Mouse (Mus musculus) CD4-positive, CD25-positive, alpha-beta regulatory T cell, adult 9 weeks (primary cell): ENCODE data around the gene Atp5g3. TPM values are rescaled to one million over a fixed set of nuclear protein-coding genes. Genes with fewer than 3 reads are reported as not detected.

ENCODE experiments used
- polyA plus RNA-seq: library from polyadenylated mRNA; unstranded; fragments of 100-300 nt; shearing (Covaris generic); gene quantifications from one replicate; pipeline ENCODE4 v1.2.1, GENCODE M21; 2017

Atp5g3 gene
- 731 TPM for polyA plus RNA-seq

DNA sequence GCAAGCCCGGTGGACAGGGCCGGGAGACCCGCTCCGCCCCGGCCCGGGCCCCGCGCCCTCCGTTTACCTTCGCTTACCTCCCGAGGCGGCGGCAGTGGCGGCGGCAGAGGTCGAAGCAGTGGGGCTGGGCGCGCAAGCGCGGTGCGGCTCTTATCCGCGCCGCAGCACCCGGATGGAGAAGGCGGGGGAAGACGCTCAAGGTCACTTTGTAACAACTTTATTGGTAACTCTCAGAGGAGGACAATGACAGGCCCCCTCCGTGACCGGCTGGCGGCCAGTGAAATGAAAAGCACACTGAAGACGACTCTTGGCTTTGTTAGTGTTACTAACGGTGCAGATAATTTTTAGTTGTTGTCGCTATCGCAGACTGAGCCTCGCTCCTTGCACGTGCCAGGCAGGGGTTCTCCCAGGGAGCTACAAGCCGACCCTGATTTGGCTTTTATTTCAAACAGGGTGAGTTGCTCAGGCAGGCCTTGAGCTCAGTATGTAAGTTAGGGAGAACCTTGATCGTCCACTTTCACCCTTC, at the start of gene Atp5g3:
TSS of gene Atp5g3 (minus strand) at position 152 of the 526 bp plus-strand sequence.

GRCm38 (mm10) chr2:73892464-73893296, 18.4 kb downstream of the Atp5g3 start, which contains the start of gene Atf2:
TSS of gene Atf2 (minus strand) at chr2:73892639.

Other genes with a start within 250 kb of the Atp5g3 start
- 1.2 TPM for gene Chn1, start 136.0 kb downstream of the Atp5g3 start, polyA plus RNA-seq
- 118 TPM for gene Atf2, start 18.7 kb downstream of the Atp5g3 start, polyA plus RNA-seq